Mouse (Mus musculus): Measurements from ENCODE around the gene Ccdc17.

DNA sequence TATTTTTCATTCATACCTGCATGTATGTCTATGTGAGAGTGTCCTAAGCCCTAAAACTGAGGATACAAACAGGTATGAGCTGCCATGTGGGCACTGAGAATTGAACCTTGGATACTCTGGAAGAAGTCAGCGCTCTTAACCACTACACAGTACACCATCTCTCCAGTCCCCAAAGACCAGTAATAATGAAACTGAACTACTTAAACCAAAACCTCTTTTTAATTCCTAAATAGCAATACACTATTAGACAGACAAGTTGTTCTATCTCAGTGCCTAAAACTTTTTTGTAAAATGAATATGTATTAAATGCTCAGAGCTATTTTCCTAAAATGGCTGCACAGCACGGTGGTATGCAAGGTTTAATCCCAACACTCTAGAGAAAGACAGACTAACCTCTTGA is 18.8 kb downstream of the Ccdc17 start:
- no peak for TF ChIP-seq CTCF (IDR thresholded peaks at IDR 0.05; ENCODE audit: low read depth)
- TF ChIP-seq EP300 (IDR thresholded peaks at IDR 0.05; ENCODE audit: low read depth): no peak

All from heart, postnatal 0 days (tissue).